Mouse (Mus musculus): ENCODE results near the gene Cd4. TPM values are rescaled to one million over a fixed set of nuclear protein-coding genes. Genes with fewer than 3 reads are reported as not detected.

The Cd4 gene
- polyA plus RNA-seq, 1 experiment from 2014 or later: 0.06 TPM

- H3K4me1 ChIP-seq: peaks cover 37% of the 10 kb centered on the region
- no peaks in the 10 kb centered on the region for H3K27me3 ChIP-seq
- peak overlapping the region; percentile 100 for H3K4me2 ChIP-seq (replicated peaks)
- ATAC-seq (ENCODE audit: low FRiP score): no peak
- peak overlapping the region; percentile 40; the same call in 1 of the 2 replicates for H3K9ac ChIP-seq
- H3K9me3 ChIP-seq (replicated peaks): no peaks in the 10 kb centered on the region
- WGBS: 23% methylated on average over 9 of the region's 9 CpGs
- peak overlapping the region; percentile 100 for H3K27ac ChIP-seq
- peak overlapping the region; percentile 11; the same call in 1 of the 2 replicates for H3K4me3 ChIP-seq
- H3K36me3 ChIP-seq: no peaks in the 10 kb centered on the region
These were observed 32.5 kb upstream of the Cd4 start for GRCm38 (mm10) chr6:124920318-124921085.

- H3K9ac ChIP-seq: peak within 1 kb of the TSS; percentile 100
- peak within 1 kb of the TSS; percentile 100 for H3K4me2 ChIP-seq (replicated peaks)
- H3K9me3 ChIP-seq (replicated peaks): no peaks in the 10 kb centered on the region
- H3K4me3 ChIP-seq: peak within 1 kb of the TSS; percentile 98; the same call in 1 of the 2 replicates
- under 1% methylated on average over 13 of the region's 13 CpGs for WGBS
- peak; percentile 86 for ATAC-seq (ENCODE audit: low FRiP score)
- no peaks in the 10 kb centered on the region for H3K27me3 ChIP-seq
- peaks cover 1% of the 10 kb centered on the region; the same call in 1 of the 2 replicates for H3K36me3 ChIP-seq
- H3K27ac ChIP-seq: peak within 1 kb of the TSS; percentile 100
- H3K4me1 ChIP-seq: peaks cover 41% of the 10 kb centered on the region
These were observed 31.8 kb upstream of the Cd4 start, which contains the start of gene Ptms for GRCm38 (mm10) chr6:124919695-124920317. Ptms (minus strand) TSS chr6:124920103.

GRCm38 (mm10) chr6:124918890-124919627 lies 31.0 kb upstream of the Cd4 start:
- peak overlapping the region; percentile 100 for H3K27ac ChIP-seq
- no peaks in the 10 kb centered on the region for H3K27me3 ChIP-seq
- ATAC-seq (ENCODE audit: low FRiP score): no peak
- WGBS: 19% methylated on average over 14 of the region's 14 CpGs
- H3K9ac ChIP-seq: peak overlapping the region; percentile 100
- H3K4me2 ChIP-seq (replicated peaks): peak overlapping the region; percentile 100
- H3K4me1 ChIP-seq: peaks cover 49% of the 10 kb centered on the region
- no peaks in the 10 kb centered on the region for H3K9me3 ChIP-seq (replicated peaks)
- H3K4me3 ChIP-seq: peak overlapping the region; percentile 98
- peaks cover 9% of the 10 kb centered on the region for H3K36me3 ChIP-seq

- no peaks in the 10 kb centered on the region for H3K9me3 ChIP-seq (replicated peaks)
- H3K4me2 ChIP-seq (replicated peaks): peak overlapping the region; percentile 100
- H3K4me1 ChIP-seq: peaks cover 55% of the 10 kb centered on the region
- H3K4me3 ChIP-seq: peak overlapping the region; percentile 98
- H3K36me3 ChIP-seq: peaks cover 16% of the 10 kb centered on the region
- WGBS: 12% methylated on average over 7 of the region's 7 CpGs
- ATAC-seq (ENCODE audit: low FRiP score): no peak
- peak overlapping the region; percentile 100 for H3K27ac ChIP-seq
- H3K27me3 ChIP-seq: no peaks in the 10 kb centered on the region
- peak overlapping the region; percentile 100 for H3K9ac ChIP-seq
These were observed 30.3 kb upstream of the Cd4 start for GRCm38 (mm10) chr6:124918331-124918690.

- peak; percentile 75 for ATAC-seq (ENCODE audit: low FRiP score)
- H3K4me3 ChIP-seq: peak overlapping the region; percentile 98
- no peaks in the 10 kb centered on the region for H3K27me3 ChIP-seq
- under 1% methylated on average over 65 of the region's 89 CpGs for WGBS
- H3K36me3 ChIP-seq: peaks cover 21% of the 10 kb centered on the region
- H3K27ac ChIP-seq: peak overlapping the region; percentile 100
- H3K9ac ChIP-seq: peak overlapping the region; percentile 100
- peak overlapping the region; percentile 100 for H3K4me2 ChIP-seq (replicated peaks)
- H3K9me3 ChIP-seq (replicated peaks): no peaks in the 10 kb centered on the region
- peaks cover 55% of the 10 kb centered on the region for H3K4me1 ChIP-seq
These were observed 29.7 kb upstream of the Cd4 start for GRCm38 (mm10) chr6:124917518-124918330.

- Histone ChIP-seq H3K9ac (peak overlapping the region; percentile 100), H3K4me2 (replicated peaks) (peak overlapping the region; percentile 100), H3K4me3 (peak overlapping the region; percentile 98), H3K9me3 (replicated peaks) (no peaks in the 10 kb centered on the region), H3K27me3 (no peaks in the 10 kb centered on the region), H3K27ac (peak overlapping the region; percentile 100), H3K36me3 (peaks cover 21% of the 10 kb centered on the region), H3K4me1 (peaks cover 55% of the 10 kb centered on the region)
- ATAC-seq (ENCODE audit: low FRiP score): peak; percentile 46
- WGBS: 1% methylated on average over 57 of the region's 67 CpGs
These were observed 28.9 kb upstream of the Cd4 start for GRCm38 (mm10) chr6:124916695-124917517.

- no peaks in the 10 kb centered on the region for H3K27me3 ChIP-seq
- WGBS: 5% methylated on average over 12 of the region's 12 CpGs
- H3K36me3 ChIP-seq: peaks cover 21% of the 10 kb centered on the region
- H3K4me1 ChIP-seq: peaks cover 53% of the 10 kb centered on the region
- ATAC-seq (ENCODE audit: low FRiP score): 0 out of 2 replicates have a peak, but pooled peaks have one; percentile 0
- peak overlapping the region; percentile 100 for H3K27ac ChIP-seq
- H3K9me3 ChIP-seq (replicated peaks): no peaks in the 10 kb centered on the region
- peak overlapping the region; percentile 100 for H3K4me2 ChIP-seq (replicated peaks)
- peak overlapping the region; percentile 100 for H3K9ac ChIP-seq
- peak overlapping the region; percentile 98 for H3K4me3 ChIP-seq
These were observed 28.1 kb upstream of the Cd4 start for GRCm38 (mm10) chr6:124915942-124916694.

- no peaks in the 10 kb centered on the region for H3K9me3 ChIP-seq (replicated peaks)
- peaks cover 4% of the 10 kb centered on the region; the same call in 1 of the 2 replicates for H3K27me3 ChIP-seq
- H3K4me2 ChIP-seq (replicated peaks): peak overlapping the region; percentile 100
- peaks cover 21% of the 10 kb centered on the region for H3K36me3 ChIP-seq
- H3K4me1 ChIP-seq: peaks cover 47% of the 10 kb centered on the region
- peak overlapping the region; percentile 100 for H3K9ac ChIP-seq
- H3K27ac ChIP-seq: peak overlapping the region; percentile 100
- ATAC-seq (ENCODE audit: low FRiP score): no peak
- H3K4me3 ChIP-seq: peak overlapping the region; percentile 98
- WGBS: 10% methylated on average over 22 of the region's 22 CpGs
These were observed 27.3 kb upstream of the Cd4 start for GRCm38 (mm10) chr6:124915160-124915941.

- no peak for ATAC-seq (ENCODE audit: low FRiP score)
- 77% methylated on average over 5 of the region's 7 CpGs for WGBS
These were observed 26.5 kb upstream of the Cd4 start for GRCm38 (mm10) chr6:124914511-124914910.

More at GRCm38 (mm10) chr6:124914511-124914910, 26.5 kb upstream of the Cd4 start:
- peak overlapping the region; percentile 100 for H3K4me2 ChIP-seq (replicated peaks)
- peak overlapping the region; percentile 100; the same call in 1 of the 2 replicates for H3K9ac ChIP-seq
- H3K36me3 ChIP-seq: peaks cover 21% of the 10 kb centered on the region
- H3K9me3 ChIP-seq (replicated peaks): no peaks in the 10 kb centered on the region
- peaks cover 12% of the 10 kb centered on the region for H3K27me3 ChIP-seq
- H3K4me3 ChIP-seq: peak overlapping the region; percentile 98
- H3K4me1 ChIP-seq: peaks cover 51% of the 10 kb centered on the region
- peak overlapping the region; percentile 100 for H3K27ac ChIP-seq

Measured in hindbrain, embryonic 12.5 days (tissue).